Mouse (Mus musculus): Measurements from ENCODE around the gene Zfp652.

GRCm38 (mm10) chr11:95794201-95794600 lies 81.7 kb downstream of the Zfp652 start:
- TF ChIP-seq CTCF (conservative IDR thresholded peaks at IDR 0.05 in 1 of 2, IDR thresholded peaks at IDR 0.05 in 1 of 2; ENCODE audit: low read depth in 2 of 2, low read length in 2 of 2) (no peak), ZKSCAN1 (IDR thresholded peaks at IDR 0.05; ENCODE audit: borderline replicate concordance, low read depth, low read length) (no peak), ZNF384 (IDR thresholded peaks at IDR 0.05; ENCODE audit: low read depth, low read length) (no peak), MAZ (IDR thresholded peaks at IDR 0.05; ENCODE audit: low read depth, low read length) (no peak)

Measured in CH12.LX (cell line).